Mouse (Mus musculus): ENCODE results near the gene Slc40a1.

DNA sequence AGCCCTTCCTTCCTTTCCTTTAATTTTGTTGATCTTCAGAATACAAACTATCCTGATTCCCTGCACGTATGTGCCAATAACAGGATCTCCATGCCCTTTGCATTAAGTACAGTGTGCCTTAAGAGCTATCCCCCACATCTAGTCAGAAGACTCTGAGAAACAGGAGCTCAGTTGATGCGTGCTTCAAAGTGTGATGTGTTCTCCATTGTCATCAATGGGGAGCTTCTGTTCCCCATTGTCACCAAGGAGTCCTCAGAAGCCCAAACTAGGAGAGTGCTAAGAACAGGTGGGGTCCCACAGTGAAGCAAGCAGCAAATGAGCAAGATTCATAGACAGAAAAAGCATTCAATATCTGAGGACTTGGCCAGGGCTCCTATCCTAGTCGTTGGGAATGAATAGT lies 588 bp upstream of the Slc40a1 start:
- no peak for TF ChIP-seq CTCF (IDR thresholded peaks at IDR 0.05; ENCODE audit: low read depth)
- no peak for TF ChIP-seq EP300 (IDR thresholded peaks at IDR 0.05; ENCODE audit: low read depth)

All from liver, embryonic 14.5 days (tissue).